Mouse (Mus musculus) gastrocnemius, adult 18-20 months (tissue): ENCODE data around the gene Dnajc24. TPM values are rescaled to one million over a fixed set of nuclear protein-coding genes. Genes with fewer than 3 reads are reported as not detected.

Experiments
- DNase-seq: peaks from one replicate; pipeline ENCODE4 v3.0.0; 2021; ENCODE audit warnings: low spot score
- long read RNA-seq, 2 experiments: library from polyadenylated mRNA; stranded (forward); transcript quantifications; one replicate each; pipeline ENCODE4 v2.0.0; 2021
- microRNA-seq: library from miRNA; unstranded; fragments of <30 nt; microRNA quantifications from one replicate; pipeline ENCODE4 v1.2.0, GENCODE M21; 2021
- total RNA-seq, 2 experiments: library from RNA; stranded (reverse); gene quantifications; 2 replicates each; pipeline ENCODE4 v1.2.3; 2021

Dnajc24 gene
- total RNA-seq: 1 to 10 TPM; 6.0 to 6.5 TPM
- long read RNA-seq, experiment 1, partial matches to known transcripts: 0 of 4 reads
- long read RNA-seq, experiment 1, other reads (novel, unspliced or antisense): 0 of 4 reads
- long read RNA-seq, experiment 2, partial matches to known transcripts: 0 of 5 reads
- long read RNA-seq, experiment 2, other reads (novel, unspliced or antisense): 2 of 5 reads

- peak; percentile 89 for DNase-seq
These were observed at the start of gene Dnajc24 for GRCm38 (mm10) chr2:106002835-106003739. Gene Dnajc24, minus strand, starts transcription at chr2:106003549.

- DNase-seq: no peak
These were observed 43.3 kb upstream of the Dnajc24 start for GRCm38 (mm10) chr2:106046686-106047085.

DNA sequence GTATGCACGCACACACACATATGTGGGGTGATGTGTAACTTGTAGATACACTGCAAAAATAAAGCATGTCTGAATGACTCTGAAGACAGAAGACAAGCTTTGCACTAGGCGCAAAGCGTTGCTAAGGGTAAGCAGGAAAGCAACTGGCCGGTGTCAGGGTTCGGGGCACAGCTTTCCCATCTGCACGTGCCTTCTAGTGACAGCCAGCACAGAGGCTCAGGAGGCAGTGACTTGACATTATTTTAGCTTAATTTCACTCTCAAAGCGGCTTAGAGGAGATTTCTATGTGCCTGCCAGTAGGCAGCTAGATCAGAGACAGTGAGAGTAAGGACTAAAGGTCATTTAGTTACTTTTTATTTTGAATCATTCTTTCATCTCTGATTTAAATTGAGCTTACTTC lies 39.1 kb upstream of the Dnajc24 start:
- no peak for DNase-seq

- no peak for DNase-seq
These were observed 38.6 kb upstream of the Dnajc24 start for GRCm38 (mm10) chr2:106041961-106042360.

GRCm38 (mm10) chr2:106038286-106038685 lies 34.9 kb upstream of the Dnajc24 start:
- DNase-seq: no peak

- DNase-seq: no peak
These were observed 21.5 kb upstream of the Dnajc24 start for GRCm38 (mm10) chr2:106024895-106025294.

DNA sequence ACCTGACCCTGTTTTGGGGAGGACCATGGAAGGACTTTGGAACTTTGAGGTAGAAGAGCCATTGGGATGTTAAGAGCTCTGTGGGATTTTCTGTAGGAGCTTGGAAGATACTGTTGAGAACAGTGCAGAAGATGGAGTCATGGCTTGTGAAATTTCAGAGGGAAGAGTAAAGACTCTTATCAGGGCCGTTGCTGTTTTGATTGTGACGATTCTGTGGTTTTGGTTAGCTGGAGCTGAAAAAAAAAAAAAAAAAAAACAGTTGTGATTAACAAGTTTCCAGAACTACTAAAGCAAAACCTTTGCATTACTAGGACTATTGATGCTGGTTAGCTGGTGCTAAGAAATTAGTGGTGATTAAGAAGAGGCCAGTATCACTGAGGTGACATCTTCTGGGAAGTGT lies 5.1 kb upstream of the Dnajc24 start:
- no peak for DNase-seq

- DNase-seq: no peak
These were observed 15.3 kb downstream of the Dnajc24 start for GRCm38 (mm10) chr2:105987999-105988398.

GRCm38 (mm10) chr2:105987131-105987530 lies 16.2 kb downstream of the Dnajc24 start:
- no peak for DNase-seq

DNA sequence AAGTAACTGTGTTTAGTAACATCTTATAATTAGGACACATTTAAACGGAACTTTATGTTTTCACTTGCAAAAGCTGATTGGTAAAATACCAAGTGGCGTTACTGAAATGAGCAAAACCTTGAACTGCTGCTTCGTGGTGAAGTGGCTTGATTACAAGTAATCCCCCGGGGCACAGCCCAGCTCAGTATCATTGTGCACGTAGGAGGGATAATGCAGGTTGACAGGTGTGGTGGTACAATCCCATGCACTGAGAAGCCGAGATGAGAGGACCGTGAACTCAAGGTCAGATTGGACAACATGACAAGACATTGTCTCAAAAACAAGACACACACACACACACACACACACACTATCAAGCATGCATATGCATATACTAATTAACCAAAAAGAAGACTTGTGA lies 18.1 kb downstream of the Dnajc24 start:
- no peak for DNase-seq

- no peak for DNase-seq
These were observed 25.3 kb downstream of the Dnajc24 start for GRCm38 (mm10) chr2:105978065-105978464.

GRCm38 (mm10) chr2:105973941-105974340 lies 29.4 kb downstream of the Dnajc24 start:
- DNase-seq: no peak

- DNase-seq: no peak
These were observed 39.9 kb downstream of the Dnajc24 start for GRCm38 (mm10) chr2:105963447-105963846.

GRCm38 (mm10) chr2:105953862-105954261 lies 49.5 kb downstream of the Dnajc24 start:
- DNase-seq: no peak

DNA sequence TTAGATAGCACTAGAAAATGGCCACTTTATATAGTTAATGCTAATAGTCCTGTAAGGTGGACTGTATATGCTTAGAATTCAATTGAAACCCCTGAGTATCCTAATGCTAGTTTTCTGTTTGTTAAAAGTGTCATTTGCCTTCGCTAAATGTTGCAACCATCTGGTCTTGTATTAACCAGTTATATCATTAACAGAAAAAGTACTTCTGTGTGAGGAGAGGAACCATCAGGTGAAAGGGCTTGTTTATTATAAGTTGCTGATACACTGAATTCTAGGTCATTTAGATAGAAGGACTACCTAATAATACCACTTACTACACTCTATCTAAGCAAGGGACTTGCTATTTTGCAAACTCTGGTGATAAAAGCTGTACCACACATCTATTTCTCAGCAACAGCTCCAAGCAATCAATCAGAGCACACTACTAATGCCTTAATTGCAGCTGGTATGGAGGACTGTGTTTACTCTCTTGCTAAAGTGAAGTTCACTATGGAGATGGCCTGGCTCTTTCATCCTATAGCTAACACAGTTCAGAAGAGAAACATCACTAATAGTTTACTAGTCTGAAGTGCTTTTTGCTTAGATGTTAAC lies 51.9 kb downstream of the Dnajc24 start:
- no peak for DNase-seq

- DNase-seq: no peak
These were observed 53.2 kb downstream of the Dnajc24 start for GRCm38 (mm10) chr2:105950131-105950530.

- no peak for DNase-seq
These were observed 85.6 kb downstream of the Dnajc24 start for GRCm38 (mm10) chr2:105917623-105918346.

Small RNAs within 50 kb of the gene (microRNA-seq; reads per million reads assigned to microRNA genes)
- not detected for gene Gm22002

Other genes starting within 250 kb of the Dnajc24 start
- gene Elp4, start 99.0 kb downstream of the Dnajc24 start, total RNA-seq: 1 to 10 TPM; 7.1 to 8.6 TPM
- gene Immp1l, start 98.9 kb downstream of the Dnajc24 start, total RNA-seq: 10 to 100 TPM; 72.5 to 81.2 TPM